Mouse (Mus musculus): ENCODE data around the gene Gabbr2.

Gabbr2 gene

DNA sequence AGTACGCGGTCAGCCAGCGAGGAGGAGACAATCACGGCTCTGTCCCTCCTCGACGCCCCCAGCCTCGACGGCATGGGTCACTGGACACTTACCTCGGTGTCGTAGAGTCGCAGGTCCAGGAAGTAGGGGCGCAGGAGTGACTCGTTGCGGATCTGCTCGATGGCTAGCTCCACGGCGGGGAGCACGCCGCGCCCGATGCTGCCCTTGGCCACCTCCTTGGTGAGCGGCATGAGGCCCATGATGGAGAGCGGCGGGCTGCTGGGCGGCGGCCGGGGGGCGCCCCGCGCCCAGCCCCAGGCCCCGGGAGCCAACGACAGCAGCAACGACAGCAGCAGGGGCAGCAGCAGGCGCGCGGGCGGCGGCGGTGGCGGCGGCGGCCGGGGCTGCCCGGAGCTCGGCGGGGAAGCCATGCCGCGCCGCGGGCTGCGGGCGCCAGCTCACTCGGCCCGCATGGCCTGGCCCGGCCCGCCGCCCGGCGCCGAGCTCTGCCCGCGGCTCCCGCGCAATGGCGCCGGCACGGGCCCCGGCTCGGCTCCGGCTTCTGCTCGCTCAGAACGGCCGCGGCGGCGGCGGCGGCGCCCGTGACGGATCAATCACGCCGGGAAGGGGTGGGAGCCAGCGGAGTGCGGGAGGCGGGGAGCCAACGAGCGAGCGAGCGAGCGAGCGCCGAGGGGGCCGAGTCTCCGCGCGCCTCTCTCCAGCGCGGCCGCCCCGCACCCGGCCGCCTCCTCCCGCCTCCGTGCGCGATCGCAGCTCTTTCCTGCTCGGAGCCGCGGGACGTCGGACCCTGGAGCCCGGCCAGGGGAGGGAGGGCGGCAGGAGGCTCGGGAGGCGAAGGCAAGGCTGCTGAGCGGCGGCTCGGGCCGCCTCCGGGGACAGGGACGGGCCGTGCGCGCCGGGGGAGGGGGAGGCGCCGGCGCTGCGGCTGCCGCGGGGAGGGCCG lies at the start of gene Gabbr2:
Gabbr2 (minus strand) TSS at position 858 of the 943 bp plus-strand sequence.
- peak in 1 of 2 experiments; percentile 45 for DNase-seq

DNA sequence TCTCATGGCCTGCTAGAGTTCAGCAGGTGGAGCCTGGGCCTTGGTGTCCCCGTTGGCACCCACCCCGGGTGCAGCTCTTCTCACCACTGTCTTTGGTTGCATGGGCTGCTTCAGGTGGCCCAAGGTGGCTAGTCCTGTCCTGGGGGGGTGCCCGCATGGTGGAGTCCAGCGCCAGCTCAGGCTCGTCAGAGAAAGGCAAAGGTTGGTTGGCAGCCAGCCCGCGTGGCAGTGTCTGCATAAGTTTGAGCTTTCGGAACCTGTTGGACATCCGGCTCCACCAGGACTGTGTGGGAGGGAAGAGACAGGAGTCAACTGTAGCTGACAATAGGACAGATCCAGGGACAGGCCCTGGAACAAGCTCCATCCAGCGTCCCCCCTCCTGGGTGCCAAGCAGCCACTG lies 47.9 kb upstream of the Gabbr2 start:
- DNase-seq = peak; percentile 92 to 95

DNA sequence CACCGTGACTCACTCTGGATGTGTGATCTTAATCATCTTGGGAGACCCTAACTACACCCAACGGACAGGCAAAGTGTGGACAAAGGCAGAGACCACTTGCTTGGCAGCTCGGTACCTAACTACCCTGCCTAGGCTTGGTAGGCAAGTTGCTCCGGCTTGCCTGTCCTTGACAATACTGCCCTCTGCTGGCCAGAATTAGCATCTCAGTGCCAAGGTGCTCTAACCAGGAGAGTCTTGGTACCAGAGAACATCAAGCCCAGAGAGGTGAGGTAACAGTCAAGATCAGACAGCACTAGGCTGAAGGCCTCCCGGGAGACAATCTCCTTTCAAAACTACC lies 45.6 kb upstream of the Gabbr2 start:
- DNase-seq = peak; percentile 83 to 93

DNA sequence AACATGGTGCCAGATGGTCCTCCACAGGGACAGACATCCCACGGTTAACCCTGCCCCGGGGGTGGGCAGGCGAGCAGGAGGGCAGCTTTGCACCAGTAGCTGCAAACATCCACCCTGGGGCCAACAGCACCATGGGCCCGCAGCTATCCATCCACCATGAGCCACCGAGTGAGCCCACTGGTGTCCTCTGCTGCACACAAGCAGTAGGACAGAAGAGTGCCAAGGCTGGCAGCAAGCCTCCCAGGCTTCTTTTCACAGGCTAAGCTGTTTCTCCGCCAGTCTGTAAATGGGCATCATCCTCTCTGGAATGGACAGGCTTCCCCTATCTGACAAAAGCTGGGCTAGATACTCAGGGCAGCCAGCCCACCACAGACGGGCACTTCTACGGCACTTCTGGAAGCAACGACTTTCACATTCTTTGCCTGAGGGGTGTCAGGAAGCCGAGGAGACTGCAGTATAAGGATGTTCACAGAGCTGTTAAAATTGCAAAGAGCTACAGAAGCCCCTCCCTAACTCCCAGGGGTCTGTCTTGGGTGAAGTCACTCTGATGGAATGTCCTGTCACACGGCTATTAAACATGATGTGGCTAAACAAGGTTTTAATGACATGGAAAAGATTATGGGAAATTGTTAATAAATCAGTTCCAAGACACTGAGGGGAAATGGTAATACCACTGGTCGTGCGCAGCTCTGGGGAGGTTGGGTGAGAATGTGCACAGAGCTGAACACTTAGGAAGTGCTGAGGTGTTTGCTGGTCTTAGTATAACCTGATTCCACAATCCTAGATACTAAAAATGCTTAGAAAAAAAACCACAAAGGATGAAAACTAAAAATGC lies 45.0 kb upstream of the Gabbr2 start:
- DNase-seq = no peak

DNA sequence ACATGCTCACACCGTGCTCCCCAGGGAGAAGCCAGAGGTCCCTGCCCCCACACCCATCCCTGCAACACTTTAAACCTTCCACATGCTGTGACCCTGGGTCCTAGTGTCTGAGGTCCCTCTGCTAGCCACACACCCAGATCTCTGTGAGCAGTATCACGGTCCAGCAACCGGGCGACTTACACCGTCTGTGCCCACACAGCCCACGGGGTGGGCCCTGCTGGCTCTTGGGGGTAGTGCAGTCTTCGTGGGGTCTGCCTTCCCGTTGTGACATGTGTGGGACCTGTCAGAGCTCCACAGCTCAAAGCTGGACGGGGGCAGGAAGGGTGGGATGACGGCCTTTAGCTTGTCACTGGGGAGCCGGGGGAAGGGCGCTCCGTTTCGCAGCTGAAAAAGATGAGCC lies 43.9 kb upstream of the Gabbr2 start:
- DNase-seq = peak in 1 of 2 experiments; percentile 22

DNA sequence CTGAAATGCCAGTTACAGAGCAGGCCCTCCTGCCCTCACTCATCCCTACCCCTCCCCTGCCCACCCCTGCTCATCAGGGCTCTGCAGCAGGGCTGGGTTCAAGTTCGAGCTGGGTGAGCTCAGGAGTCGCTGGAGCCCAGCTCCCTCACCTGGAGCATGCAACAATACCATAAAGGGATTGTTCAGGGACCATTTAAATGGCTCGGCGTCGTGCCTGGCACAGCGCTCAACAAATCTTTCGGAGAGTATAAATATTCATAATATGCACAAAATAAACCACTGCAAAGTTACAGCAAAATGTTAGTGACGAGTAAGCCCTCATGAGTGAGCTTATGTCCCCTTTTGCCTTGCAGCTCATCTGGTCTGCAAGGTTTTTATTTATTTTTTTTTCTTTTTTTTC lies 40.5 kb upstream of the Gabbr2 start:
- DNase-seq = no peak

DNA sequence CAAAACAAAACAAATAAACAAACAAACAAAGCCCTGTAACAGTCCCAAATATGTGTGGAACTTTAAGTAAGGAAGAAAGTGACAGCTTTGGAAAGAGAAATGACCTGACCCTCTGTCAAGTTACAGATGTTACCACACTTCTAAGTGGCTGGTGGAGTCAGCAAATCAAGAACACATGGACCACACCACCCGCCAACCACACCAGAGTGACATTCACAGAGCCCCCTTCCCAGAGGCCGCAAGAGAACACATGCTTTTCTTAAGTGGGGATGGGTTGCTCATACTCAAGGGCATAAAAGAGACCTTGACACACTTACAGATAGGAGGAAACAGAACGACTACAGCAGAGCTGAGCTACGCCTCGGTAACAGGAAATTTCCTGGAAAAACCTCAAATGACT lies 37.1 kb upstream of the Gabbr2 start:
- DNase-seq = no peak

DNA sequence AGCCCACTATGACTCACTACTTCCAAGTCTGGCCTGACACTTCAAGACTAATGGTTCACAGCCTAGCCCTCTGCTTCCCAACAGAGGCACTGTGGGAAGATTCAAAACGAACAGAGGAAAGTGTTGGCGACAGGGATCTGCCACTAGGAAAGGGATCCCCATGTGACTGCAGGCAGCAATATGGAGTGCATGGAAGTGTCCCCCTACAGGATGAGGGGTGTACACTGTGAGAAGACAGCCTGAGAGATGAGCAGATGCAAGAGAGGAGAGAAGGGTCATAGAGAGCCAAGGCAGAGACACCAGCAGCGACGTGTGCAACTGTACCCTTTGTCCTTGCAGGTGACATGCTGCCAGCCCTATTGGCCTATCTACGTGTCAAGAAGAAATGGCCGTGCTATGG lies 32.3 kb upstream of the Gabbr2 start:
- no peak for DNase-seq

DNA sequence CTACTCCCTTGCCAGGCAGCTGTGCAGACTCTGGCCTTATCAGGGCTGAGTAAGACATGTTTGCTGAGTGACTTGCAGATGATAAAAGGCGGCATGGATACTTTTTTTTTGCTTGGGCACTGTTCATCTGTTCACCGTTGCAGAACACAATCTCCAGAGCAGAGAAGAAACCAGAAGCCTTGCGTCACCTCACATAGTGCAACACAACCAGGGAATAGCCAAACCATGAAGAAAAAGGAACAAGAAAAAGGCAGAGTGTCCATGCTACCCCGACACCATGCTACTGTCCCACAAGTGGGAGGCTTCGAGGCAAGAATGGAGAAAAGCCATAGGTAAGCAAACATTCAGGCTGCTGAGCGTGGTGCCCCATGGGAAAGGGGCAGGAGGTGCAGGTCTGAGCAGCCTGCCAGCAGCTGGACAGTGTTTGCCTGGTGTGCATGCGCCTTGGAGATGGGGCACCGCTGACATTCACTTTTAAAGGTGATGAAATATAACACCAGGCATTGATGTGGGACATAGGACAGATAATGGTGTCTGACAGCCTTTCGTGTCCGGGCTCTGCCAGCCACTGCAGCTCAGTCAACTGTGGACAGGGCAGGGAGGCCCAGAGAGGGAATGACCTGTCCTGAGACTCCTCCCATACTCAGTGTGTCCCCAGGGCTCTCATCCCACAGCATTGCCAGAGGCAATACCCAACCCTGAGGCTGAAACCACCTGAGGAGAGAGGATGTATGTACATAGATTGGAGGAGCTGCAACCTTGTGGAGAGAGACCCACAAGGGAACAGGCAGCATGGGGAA lies 31.3 kb upstream of the Gabbr2 start:
- DNase-seq = peak in 1 of 2 experiments; percentile 29

DNA sequence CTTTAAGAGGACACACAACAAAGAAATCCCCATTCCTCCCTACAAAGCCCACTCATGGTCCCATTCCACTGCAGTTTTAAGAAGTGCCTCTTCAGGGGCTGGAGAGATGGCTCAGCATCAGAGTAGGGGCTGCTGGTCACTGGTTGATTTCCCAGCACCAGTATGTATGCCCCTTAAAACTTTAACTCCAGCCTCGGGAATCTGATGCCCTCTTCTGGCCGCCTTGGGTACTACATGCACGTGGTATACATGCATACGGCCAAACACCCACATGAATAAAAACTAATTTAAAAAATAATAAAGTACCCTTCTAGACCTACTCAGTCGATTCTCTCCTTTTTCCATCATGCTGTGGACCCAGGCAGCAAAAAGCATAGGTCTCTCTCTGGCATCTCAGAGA lies 28.9 kb upstream of the Gabbr2 start:
- peak; percentile 67 to 82 for DNase-seq

DNA sequence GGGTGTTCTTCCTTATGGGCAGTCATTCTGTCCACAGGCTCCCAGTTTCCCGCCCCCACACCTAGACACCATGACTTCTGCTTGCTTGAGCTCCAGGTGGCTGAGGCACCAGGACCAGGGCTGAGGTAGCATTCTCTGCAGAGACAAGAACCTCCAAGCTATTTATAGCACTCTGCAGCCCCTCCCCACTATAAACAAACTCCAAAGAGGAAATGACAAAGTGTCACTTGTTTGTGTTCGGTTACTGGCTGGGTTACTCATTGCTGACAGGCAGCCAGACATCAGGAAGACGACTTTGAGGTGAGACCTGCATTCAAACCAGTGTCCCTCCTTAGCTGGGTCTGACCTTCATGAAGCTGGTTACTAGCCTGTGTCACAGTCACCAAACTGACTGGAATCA lies 23.5 kb upstream of the Gabbr2 start:
- DNase-seq = no peak

DNA sequence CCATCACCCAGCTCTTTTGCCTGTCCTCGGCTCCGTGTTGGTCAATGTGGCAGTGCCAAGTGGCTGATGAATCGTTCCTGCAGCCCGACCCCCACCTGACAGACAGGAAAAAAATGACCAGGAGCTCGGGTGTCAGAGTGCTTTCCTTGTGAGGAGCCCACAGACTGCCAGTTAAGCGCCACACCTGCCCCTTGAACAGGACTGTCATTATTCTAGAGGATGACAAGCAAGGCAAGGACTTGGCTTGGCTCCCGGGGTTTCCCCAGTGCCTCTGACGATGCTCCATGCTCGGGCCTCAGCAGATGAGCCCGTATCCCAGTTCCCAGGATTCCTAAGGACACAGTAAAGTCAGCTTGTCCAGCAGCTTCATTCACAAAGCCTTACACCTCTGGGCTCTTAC lies 20.8 kb upstream of the Gabbr2 start:
- peak; percentile 33 to 56 for DNase-seq

DNA sequence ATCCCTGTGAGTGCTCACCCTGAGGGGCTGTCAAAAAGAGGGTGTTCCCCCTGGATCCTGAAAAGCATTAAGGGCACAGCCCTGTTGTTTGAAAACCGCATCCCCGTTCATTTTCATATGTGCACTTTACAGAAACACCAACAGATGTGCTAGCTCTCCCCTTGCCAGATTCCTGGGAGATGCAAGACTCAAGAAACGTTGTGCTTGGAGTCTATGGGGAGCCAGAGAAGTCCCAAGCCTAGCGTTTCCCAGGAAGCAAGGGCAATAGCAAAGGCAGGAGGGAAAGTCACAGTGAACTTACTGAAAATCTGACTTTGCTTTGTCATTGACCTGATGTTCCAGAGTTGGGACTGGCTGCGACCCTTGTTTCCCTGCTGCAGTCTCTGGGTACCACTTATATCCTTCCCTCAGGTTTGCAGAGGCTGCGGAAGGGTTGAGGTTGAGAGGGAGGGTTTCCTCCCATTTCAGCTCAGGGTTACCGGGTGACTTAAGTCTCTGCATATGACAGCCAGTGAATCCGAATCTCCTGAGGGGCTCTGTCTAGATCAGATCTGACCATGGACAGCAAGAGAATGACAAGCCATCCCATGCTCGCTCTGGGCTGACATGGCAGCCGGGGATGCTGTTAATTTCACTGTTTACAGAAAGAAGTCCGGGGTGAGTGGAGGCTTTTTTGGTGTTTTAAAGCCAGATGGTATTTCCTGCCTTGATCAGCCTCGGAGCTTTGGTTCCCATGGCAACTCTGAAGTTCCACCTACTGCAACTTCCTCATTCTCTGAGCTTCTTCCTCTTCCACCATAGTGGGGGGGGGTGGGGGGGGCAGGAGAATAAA lies 18.9 kb upstream of the Gabbr2 start:
- peak in 1 of 2 experiments; percentile 29 for DNase-seq

DNA sequence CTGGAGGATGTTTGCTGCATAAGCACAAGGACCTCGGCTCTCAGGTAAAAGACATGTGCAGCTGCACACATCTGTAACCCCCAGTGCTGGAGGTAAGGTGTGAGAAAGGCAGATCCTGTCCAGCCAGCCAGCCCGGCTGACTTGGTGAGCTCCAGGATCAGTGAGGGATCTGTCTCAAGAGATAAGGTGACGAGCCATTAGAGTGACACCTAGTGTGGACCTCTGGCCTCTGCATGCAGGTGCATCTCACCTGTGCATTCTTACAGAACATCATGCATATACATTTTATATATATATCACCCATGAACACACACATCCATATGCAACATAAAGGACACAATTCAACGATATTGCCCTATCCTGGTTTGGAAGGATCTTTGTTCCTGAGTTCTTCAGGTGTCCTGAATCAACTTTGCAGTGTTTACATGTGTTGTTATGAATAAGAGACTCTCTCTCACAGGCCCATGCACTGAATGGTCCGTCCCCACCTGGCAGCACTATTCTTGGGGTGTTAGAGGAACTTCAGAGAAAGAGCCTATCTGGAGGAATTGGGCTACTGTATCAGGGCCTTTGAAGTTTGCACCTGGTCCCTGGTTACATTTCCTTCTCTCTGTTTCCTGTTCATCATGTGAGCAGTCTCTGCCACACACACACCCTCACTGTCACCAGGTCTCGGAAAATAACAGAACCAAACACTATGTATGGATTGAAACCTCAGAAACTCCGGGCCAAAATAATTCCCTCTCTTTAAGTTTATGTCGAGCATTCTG lies 9.1 kb upstream of the Gabbr2 start:
- no peak for DNase-seq

DNA sequence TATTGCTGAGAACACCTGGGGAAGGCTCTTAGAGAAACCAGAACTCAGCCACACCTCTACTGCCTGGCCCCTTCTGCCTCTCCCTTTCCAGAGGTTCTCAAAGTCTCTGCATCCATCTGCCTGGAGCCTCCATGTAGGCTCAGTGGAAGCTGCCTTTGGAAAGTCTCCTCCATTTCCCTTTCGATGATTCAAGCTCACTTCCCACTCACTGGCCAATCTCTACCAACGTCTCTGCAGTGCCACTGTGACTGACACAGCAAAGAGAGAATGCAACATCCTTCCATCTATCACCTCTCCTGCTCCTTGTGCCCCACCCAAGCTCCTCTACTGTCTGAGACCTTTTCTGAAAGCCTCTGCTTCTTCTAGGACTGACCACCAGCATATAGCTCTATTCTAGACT lies 6.3 kb upstream of the Gabbr2 start:
- no peak for DNase-seq

DNA sequence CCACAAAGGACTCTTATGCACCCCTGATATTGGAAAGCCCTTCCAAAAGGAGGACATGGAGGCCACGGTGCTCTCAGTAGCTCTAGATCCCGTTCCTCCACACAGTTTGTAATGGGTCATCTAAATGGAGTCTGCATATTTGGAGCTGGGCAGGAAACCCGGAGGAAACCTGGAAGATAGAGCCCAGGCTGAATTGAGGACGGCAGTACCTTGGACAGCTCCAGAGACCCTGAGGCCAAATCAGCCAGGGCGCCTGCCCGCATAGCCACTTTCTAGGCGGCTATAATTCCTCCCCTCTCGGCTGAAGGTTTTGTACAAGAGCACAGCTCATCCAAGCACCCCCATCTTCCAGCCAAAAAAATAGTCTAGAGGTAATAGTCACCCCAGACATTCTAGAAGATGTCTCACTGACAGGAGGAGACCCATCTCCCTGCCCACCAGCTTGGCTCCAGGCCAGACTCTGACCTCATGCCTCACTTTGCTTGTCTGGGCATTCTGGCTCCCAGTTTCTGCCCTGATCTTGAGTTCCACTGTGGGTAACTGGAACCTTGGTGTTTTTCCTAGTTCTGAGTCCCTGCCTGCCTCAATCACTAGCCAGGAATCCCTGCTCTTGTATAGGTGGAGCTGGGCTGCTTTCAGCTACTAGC lies 1.3 kb upstream of the Gabbr2 start:
- peak; percentile 61 to 68 for DNase-seq

DNA sequence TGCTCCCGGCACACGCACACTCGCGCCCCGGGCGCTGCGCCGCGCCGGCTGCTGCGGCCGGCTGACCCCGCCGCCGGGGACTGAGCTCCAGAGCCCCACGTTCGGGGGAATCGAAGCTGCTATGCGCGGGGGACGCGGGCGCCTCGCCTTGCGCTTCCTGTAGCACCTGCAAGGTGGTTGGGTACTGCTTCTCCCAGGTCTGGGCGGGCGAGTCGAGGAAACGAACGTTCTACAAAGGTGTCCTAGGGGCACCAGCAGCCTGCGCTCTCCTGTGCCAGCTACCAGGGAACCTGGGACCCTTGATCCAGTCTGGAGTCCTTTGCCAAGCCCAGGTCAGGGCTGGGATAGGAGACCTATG lies 265 bp upstream of the Gabbr2 start:
- no peak for DNase-seq

DNA sequence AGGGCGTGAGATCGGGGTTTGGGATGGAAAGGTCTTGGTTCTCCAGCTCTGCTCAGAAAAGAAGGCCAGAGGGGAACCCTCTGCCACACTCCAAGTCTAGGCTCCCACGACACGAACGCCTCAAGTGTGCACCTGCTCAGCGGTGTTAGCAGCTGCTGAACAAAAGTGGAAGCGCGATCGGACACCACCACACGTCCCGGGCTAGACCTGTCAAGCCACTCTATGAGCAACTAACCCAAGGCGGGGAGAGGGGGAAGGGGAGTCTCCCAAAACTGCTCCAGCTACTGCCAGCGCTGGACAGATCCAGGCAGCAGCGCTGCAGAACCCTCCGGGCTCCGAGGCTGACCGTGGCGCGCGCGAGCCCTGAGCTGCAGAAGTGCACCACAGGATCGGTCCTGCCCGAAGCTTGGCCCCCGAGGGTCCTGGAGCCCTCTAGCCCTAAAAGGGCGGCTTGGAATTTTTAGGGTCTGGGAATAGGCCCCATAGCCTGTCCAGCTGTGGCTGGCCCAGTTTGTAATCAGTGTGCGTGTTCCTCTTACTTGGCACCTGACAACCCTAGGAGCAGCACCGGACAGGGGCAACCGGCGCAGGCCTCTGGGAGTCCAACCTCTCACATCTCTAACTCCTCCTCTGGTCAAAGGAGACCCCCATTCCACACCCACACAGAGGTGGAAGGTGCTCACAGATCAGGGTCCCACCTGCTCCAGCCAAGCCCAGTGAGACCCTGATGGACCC lies 1.2 kb downstream of the Gabbr2 start:
- DNase-seq = no peak

DNA sequence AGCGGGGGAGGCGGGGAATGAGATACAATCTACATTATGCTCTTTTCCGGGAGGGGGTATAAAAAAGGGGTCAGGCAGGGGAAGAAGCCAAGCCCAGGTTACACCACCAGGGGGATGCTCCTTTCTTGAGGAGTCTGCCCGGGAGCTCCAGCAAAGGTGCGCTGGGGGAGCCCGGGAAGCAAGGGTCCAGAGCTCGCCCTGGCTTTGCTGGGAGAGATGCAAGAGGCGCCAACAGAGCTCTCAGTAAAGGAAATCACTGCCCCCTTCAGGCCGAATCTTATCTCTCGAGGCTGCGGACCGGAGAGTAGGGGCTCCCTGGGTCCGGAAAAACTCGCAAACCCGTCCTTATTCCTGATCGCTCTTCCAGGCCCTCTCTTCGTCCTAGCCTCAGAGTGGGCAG lies 1.8 kb downstream of the Gabbr2 start:
- peak in 1 of 2 experiments; percentile 47 for DNase-seq

DNA sequence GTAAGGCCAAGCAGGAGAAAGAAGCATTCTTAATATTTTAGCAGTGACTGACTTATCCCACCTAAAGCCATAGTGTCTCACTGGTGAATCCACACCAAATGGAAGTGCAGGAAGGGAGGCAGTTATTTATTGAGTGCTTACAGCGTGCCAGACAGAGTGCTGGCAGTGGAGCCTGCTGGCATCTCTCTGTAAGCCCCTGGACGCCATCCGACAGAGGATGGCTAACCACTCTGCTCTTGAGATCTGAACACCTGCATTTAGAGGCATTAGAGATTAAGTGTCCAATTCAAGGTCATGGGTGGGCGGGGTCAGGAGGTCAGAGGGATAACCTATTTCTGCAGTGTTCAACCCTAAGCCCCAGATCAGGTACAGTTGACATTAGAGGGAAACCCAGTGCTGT lies 2.8 kb downstream of the Gabbr2 start:
- no peak for DNase-seq
